Mouse (Mus musculus): Measurements from ENCODE around the gene Fbxl18.
A peak's percentile ranks its signal among the peaks of the same experiment; 100 is the strongest.
"Not testable (repeated sequence)": the region's sequence is repeated elsewhere in the genome, so short reads cannot be mapped to it uniquely, and the experiment has no call there.

Fbxl18 gene

DNA sequence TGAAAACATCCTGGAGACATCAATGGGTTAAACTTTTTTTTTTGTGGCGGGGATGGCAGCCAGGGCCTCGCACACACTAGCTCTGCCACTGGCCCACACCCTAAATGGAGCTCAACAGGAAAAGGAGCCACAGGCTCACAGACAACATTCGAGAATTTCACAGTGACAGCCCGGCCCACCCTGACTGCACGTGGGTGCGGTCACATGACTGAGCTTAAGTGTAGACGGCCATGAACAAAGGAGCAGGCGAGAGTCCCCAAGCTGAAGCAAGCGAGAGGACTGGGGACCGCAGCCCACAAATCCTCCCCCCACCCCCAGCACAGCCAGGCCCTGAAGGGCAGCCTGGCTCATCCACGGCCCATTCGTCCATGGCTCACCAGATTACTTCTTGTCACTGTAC is 23.5 kb downstream of the Fbxl18 start:
- DNase-seq (ENCODE audit: low spot score) = no peak

DNA sequence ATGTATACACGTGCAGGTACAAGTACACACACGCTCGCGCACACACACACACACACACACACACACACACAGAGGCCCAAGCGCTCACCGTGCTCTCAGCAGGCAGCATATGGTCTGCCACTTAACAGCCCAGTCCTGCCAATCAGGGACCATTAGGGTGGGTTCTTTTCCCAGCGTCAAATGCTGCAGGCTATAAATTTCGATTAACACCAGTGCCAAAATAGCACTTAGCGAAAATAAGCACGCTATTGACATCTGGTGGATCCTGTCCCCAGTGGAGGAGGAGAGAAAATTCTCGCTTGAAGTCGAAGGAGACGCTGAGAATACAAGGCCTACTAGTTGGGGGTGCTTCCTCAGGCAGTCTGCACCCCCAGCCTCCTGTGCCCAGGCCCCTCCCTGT is 25.8 kb downstream of the Fbxl18 start:
- no peak for DNase-seq (ENCODE audit: low spot score)

DNA sequence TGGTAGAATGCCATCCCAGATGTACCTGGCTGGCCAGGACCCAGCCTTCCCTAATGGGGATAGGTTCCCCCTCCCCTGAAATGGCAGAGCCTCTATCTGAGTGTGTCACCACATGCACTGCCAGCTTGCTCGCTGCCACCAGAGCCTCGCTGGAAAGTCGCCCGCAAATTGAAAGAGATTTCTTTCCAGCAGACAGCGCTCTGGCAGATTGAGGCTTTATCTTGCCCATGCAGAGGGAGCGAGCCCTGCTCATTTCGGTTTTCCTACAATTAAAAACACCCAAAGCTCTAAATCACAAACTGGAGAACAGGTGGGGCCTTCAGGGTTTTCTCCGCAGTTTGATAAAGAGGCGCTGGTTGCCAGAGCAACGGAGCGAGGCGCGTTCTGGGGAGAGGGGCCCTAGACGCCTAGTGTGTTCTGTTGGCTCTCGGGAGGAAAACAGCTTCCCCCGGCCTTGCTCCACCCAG is 37.4 kb downstream of the Fbxl18 start:
- no peak for DNase-seq (ENCODE audit: low spot score)

DNA sequence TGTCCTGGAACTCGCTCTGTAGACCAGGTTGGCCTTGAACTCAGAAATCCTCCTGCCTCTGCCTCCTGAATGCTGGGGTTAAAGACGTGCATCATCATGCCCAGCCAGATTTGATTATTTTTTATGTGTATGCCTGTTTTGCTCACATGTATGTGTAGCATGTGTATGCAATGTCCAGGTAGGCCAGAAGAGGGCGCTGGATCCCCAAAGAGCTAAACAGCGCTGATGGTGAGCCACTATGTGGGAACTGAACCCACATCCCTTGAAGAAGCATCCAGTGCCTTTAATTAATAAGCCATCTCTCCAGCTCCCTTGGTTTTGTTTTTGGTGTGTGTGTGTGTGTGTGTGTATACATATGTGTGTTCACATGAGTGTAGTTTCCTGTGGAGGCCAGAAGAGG is 38.8 kb downstream of the Fbxl18 start:
- no peak for DNase-seq (ENCODE audit: low spot score)

DNA sequence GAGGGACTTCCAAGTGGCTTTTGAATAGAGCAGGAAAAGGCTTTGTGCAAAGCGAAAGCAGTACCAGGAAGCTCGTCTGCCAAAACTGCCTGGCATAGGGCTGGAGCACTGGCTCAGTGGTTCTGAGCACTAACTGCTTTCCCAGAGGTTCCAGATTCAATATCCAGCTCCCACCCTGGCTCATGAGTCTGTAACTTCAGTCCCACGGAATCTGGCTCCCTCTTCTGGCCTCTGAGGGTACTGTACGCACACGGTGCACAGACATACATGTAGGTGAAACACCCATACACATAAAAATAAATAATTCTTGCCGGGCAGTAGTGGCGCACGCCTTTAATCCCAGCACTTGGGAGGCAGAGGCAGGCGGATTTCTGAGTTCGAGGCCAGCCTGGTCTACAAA is 40.3 kb downstream of the Fbxl18 start:
- DNase-seq (ENCODE audit: low spot score) = no peak

DNA sequence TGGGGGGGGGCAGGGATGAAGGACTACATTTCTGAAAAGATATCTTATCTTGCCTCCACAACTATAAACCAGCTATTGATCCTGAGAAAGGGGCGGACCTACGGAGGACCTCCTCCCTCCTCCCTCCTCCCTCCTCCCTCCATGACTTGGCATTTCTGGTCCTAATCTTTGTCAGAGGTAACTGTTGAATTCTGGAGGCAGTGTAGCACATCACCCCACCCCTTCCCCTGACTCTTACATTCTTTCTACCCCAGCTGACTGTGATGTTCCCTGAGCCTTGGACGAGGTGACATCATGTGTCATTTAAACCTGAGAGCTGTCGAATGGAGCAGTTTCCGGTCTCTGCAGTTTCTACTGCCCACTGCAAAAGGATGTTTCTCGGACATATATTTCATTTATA is 41.6 kb downstream of the Fbxl18 start:
- no peak for DNase-seq (ENCODE audit: low spot score)

DNA sequence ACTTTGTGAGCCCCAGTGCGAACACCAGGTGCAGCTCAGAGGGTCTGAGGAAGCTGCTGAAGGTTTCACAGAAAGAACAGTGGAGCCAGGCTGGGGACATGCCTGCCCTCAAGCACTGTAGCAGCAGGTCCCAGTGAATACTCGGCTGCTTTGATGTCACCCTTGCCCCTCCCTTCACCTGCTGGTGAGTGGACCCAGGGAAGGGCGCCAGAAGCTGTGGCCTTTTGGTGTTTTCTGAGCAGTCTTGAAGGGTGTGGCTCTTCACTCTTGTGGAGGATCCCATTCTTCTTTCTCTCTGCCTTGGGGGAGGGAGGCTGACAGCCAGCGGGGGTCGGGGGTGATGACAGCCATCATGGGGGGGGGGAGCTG is 43.6 kb downstream of the Fbxl18 start:
- DNase-seq (ENCODE audit: low spot score) = no peak

DNA sequence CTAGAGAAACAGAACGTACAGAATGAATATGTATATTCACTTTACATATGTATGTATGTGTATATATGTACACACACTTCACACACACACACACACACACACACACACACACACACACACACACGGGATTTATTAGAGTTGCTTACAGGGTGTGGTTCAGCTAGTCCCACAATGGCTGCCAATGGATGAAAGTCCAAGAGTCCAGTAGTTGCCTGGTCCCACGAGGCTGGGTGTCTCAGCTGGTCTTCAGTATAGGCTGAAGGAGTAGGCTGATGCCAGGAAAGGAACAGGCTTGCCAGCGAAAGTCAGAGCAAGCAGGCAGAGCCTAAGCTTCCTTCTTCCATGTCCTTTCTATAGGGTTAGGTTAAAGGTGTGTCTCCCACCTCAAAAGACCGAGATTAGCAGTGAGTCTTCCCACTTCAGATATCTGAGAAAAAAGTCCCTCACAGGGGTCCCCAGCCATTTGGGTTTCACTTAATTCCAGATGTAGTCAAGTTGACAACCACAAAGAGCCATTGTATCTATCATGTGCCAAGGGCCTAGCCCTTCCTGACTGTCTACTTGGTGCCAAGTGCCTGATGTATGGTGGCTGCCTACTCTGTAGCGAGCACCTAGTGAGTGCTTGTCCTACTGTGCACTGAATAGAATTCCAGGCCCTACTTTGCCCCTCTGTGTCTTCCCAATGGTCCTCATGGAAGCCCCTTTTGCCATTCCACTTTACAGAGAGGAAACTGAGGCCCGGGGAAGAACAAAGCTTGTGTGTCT is 44.1 kb downstream of the Fbxl18 start:
- no peak for DNase-seq (ENCODE audit: low spot score)

DNA sequence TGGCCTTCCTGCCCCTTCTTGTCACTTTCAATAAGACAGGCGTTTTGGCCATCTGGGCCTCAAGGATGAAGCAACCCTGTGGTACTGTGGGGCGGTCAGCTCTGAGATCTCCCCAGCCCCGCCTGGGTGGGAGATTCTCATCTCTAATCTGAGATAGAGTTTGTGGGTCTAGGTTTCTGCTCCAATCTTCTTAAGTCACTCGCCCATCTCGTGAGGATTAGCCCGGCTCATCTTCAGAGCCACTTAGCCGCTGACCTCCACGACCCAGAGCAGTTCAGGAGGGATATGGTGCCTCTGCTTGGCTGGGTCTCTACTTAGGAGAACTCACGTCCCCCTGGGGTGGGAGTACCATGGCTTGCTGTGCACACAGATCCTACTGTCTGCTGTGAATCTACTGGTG is 44.7 kb downstream of the Fbxl18 start:
- no peak for DNase-seq (ENCODE audit: low spot score)

DNA sequence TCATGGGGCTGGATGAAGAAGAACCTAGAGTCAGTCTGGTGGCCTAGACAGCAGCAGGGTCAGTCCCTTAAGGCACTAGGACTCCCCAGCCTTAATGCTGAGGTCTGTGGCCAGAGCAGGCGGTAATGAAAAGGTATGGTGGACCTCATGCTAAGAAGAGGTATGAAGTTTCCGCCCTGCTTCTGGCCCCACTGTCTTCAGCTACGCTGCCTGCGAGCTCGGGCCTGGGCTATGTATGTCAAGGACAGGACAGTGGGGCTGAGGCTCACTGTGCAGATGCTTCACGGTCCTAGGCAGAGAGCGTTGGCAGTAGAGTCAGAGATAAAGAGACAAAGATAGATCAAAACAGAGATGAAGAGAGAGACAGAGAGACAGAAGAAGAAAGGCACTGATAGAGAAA is 46.3 kb downstream of the Fbxl18 start:
- DNase-seq (ENCODE audit: low spot score) = no peak

DNA sequence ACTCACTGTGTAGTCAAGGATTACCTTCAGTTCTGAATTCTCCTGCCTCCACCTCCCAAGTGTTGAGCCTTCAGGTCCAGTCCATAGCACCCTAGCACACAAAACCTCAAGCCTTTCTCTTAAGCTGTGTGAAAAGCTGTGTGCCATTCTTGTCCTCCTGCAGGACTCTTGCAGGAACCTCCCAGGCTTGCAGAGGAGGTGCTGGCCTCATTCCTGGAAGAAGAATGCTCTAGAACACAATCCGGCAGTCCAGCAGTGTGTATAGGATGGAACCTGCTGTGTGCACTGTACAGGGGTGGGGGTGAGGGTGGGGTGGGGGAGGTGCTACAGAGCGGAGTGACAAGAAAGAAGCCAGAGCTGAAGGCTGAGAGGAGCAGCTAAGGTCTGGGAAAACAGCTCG is 47.1 kb downstream of the Fbxl18 start:
- DNase-seq (ENCODE audit: low spot score) = no peak

DNA sequence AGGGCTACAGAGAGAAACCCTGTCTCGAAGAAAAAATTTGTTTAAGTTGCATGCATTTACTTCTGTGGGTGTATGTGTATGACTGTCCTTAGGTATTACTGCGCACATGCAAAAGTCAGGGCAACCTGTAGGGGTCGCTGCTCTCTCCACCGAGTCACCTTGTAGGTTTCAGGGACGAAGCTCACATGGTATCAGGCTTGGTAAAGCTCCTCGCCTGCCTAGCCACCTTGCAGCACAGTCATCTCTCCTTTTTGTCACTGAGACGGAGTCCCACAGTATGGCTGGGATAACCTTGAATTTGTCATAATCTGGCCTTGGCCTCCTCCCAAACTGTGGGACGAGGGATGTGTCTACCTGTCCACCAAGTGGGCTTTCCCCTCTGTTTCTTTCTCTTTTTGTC is 50.8 kb downstream of the Fbxl18 start:
- DNase-seq (ENCODE audit: low spot score) = no peak

DNA sequence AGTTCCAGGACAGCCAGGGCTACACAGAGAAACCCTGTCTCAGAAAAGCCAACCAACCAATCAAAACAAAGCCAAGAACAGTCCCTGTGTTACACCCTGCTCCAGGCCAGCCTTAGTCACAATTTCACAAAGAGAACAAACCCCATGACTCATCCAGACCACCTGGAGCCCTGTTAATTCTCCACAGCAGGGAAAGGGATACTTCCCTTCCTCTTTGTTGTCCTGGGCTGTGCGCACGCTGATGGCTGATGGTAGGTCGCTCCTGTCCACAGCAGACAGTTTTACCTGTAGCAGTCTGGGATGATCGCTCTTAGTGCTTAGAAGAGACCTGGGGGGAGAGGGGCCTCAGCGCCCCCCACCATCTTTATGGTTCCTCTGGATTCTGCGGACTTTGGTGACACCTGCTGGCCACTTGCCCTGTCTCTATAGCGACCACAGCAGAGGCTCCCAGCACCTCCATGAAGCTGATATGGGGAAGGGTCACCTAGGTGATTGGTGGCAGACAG is 53.0 kb downstream of the Fbxl18 start:
- no peak for DNase-seq (ENCODE audit: low spot score)

DNA sequence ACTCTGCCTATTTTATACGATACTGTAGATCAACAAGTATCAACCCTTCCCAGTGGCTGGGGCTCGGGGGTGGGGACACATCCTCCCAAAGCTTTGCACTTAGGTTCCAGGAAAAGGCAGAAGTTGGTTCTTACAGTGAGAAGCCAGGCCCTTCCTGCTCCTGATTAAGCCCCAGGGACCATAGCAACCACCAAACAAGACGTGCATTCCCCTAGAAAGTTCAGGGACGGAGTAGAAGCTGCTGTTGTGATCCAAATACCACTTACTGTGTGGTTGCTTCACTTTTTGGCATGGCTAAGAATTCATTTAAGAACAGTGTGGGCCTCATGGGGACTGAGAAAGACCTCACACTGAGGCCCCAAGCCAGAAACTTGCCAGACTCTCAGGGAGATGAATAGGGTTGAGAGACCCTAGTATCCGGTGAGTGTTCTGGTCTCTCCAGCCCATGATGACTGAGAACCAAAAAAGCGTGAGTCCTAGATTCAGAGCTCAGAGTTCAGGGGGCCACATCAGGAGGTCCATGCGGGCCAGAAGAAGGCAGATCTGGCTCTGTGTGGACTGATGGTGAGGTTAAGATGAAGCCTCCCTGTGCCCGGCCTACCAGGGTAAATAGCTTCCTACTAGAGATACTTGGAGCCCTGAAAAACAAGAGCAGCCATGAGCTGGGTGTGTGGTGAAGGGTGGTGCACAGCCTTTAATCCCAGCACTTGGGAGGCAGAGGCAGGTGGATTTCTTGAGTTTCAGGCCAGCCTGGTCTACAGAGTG is 53.7 kb downstream of the Fbxl18 start:
- DNase-seq (ENCODE audit: low spot score) = no peak

DNA sequence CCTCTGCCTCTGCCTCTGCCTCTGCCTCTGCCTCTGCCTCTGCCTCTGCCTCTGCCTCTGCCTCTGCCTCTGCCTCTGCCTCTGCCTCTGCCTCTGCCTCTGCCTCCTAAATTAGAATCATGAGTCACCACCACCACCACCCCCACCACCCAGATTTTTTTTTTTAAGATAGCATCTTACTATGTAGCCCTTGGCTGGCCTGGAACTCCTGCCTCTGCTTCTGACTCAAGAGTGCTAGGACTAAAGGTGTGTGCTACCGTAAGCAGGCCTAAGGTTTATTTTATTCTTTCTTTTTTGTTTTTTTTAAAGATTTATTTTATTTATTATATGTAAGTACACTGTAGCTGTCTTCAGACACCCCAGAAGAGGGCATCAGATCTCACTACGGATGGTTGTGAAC is 57.8 kb downstream of the Fbxl18 start:
- DNase-seq (ENCODE audit: low spot score) = not testable (repeated sequence)

DNA sequence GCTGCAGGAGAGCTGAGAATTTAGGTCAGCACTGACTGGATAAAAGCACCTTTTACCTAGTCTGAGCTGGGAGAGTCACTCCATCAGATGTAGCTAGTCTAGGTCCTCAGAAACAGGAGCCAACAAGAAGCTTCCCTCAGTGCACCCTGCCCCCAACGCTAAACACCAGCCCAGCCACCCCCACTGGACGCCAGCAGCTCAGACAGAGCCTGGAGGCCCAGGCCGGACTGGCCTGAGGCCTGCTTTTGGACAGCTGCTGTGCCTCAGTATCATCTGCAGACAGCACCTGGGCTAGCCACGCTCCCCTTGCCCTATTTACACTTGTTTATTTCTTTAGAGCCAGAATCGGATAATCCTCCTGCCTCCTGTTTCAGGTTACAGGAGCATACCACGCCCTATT is 58.3 kb downstream of the Fbxl18 start:
- no peak for DNase-seq (ENCODE audit: low spot score)

DNA sequence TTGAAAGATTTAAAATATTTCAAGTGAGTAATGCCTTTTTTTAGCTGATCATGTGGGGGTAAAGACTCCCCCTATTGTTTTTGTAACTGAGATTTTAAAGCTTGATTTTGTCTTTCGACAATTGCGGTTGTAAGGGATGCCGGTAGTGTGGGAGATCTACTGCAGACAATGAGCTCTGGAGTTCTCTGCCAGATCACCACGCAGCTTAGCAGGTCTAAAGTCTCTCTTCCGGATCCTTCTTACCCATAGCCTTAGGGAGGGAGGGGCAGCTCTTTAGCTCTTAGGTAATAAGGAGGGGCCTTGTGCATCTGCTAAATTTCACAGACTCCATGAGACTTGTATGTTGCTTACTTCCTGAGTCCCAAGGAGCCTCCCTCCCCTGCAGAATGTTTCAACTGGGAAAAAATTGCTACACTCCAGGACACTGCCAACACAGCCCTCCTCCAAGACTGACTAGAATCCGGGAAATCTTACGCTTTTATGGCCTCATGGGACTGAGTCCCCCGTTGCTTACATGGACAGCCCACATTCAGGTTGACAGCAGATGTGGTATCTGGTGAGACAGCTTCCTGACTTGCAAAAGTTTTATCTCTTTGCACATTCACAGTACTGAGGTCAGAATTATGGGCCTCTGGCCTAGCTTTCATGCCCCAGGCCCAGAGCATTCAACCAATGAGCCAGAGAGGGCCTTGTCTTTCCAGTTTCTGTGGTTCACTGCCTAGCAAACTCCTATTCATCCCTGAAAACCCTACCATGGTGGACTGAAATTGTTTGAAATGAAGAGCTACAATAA is 61.4 kb downstream of the Fbxl18 start:
- no peak for DNase-seq (ENCODE audit: low spot score)

DNA sequence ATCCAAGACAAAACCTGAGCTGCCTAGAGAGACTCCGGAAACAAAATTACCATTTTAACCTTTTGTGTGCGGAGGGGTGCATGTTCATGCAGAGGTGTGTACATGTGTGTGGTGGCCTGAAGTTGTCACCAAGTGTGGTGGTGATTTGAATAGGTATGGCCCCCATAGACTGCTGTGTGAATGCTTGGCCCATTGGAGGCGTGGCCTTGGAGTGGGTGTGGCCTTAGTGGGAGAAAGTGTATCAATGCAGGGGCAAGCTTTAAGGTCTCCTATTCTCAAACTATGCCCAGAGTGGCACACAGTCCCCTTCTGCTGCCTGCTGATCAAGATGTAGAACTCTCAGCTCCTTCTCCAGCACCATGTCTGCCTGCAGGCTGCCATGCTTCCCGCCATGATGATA is 69.1 kb downstream of the Fbxl18 start:
- DNase-seq (ENCODE audit: low spot score) = no peak

DNA sequence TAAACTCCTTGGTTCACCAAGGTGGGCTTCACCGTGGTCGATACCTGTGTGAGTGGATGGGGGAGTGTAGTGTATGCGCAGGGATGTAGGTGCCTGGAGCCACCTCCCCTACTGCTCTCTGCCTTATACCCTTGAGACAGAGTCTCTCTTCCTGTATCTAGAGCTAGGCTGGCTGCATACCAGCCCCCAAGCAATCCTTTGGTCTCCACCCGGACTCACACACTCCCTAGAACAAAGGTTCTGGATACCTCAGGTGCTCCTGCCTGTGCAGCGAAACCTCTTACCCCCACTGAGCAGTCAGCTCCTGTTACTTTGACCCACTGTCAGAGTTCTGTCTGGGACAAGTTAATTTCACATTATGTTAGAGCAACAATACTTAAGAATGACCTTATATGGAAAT is 69.6 kb downstream of the Fbxl18 start:
- DNase-seq (ENCODE audit: low spot score) = no peak

DNA sequence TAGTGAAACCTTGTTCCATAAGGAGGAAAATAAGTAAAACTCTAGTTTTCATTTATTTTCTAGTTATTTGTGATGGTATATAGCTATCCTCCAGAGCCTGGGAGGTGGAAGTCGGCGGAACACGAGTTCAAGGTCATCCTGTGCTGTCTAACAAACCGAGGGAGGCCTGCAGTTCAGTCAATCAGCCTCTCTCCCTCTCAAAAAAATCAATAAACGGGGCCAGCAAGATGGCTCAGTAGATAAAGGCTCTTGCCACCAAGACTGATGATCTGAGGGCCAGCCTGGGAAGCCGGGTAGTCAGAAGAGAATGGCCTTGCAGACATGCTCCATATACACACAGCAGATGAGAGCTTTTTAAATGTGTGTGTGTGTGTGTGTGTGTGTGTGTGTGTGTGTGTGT is 71.1 kb downstream of the Fbxl18 start:
- no peak for DNase-seq (ENCODE audit: low spot score)

DNA sequence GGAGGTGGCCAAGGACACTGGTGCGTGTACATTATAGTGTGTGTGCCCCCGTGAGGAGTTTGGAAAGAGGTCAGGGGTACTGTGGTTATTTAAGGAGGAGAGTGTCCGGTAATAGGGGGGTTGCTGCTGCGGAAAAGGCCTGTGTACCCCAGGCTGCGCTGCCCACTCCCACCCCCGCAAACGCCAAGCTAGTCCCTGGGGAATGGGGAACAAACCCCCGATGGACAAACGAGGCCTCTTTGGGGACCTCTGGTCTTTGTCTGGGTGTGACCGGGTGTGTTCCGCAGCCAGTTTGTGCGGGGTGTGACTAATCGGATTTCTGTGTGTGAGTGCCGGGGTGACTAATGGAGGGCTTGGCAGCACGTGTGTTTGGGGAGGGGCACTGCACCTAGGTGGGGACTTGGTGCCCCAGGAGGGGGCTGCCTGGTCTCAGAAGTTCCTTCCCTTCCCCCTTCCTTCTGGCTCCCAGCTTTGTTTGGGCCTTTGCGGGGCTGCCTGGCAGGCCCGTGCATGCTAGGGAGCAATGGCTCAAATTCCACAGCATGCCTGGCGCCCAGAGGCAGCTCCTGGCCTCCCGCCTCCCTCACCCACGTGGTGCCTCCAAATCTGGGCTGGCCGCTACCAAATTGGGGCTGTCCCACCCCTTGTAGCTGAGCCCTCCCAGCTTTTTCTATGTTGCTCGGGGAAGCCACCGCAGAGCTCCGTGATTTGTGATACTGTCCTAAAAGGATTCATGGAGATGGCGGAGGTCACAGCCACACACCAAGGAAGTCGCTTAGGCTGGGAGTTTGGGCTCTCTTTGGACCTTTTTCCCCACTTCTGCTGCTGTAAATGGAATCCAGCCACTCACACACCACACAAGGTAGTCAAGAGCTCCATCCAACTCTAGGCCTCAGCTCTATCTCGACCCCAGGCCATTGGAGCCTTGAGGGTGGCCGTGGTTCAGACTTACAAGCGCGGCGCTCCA is 71.8 kb downstream of the Fbxl18 start:
- peak; percentile 75 for DNase-seq (ENCODE audit: low spot score)

Data from urinary bladder, postnatal 10 days (tissue).